Mouse (Mus musculus): ENCODE measurements around the gene Cd151.

DNA sequence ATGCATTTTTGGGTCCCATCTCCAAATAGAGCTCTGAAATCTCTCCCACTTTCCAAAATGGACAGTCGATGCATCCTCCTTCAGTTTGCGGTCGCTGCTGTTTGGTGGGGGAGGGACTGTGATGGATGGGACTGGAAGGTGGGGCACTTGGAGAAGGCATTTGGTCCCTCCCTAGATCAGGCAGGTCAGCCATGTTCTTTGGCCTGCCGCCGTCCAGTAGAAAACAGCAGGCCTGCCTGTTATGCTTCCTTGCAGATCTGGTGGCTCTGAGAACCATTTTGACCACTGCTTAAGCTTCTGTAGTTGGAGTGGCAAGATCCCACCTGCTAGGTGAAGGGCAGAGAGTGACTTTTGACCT lies 951 bp downstream of the Cd151 start:
- TF ChIP-seq CTCF (IDR thresholded peaks at IDR 0.05; ENCODE audit: insufficient read depth, low read length) (no peak), POLR2A (IDR thresholded peaks at IDR 0.05; ENCODE audit: borderline replicate concordance, extremely low read depth, low read depth, low read length) (no peak)

Measured in lung, adult 2 months (tissue).